Mouse (Mus musculus): ENCODE measurements around the gene Vps35. TPM values are rescaled to one million over a fixed set of nuclear protein-coding genes. Genes with fewer than 3 reads are reported as not detected.

Gene Vps35
- polyA plus RNA-seq (2017; shearing (Covaris generic)): 100 to 1,000 TPM in 1 of 2 experiments, 10 to 100 TPM in 1; 89.7 to 104 TPM

GRCm38 (mm10) chr8:85299434-85300077, at the start of gene Vps35, which contains the start of gene Orc6:
TSS of gene Vps35 (minus strand) at chr8:85299802.
TSS of gene Orc6 (plus strand) at chr8:85299632.

GRCm38 (mm10) chr8:85225688-85226087, 73.9 kb downstream of the Vps35 start, which contains the start of gene Olfr371:
TSS of gene Olfr371 (plus strand) at chr8:85225988.

Other genes with a start within 250 kb of the Vps35 start
- gene Fbxw9, start 239.7 kb downstream of the Vps35 start, polyA plus RNA-seq (2017; shearing (Covaris generic)): 1 to 10 TPM; 5.4 to 8.2 TPM
- 1 to 10 TPM; 1.3 to 1.8 TPM for gene Gm5741, start 231.8 kb downstream of the Vps35 start, polyA plus RNA-seq (2017; shearing (Covaris generic))
- 100 to 1,000 TPM in 1 of 2 experiments, 10 to 100 TPM in 1; 87.4 to 118 TPM for gene Dhps, start 228.0 kb downstream of the Vps35 start, polyA plus RNA-seq (2017; shearing (Covaris generic))
- gene Wdr83os, start 219.1 kb downstream of the Vps35 start, polyA plus RNA-seq (2017; shearing (Covaris generic)): 100 to 1,000 TPM; 165 to 168 TPM
- gene Wdr83, start 218.5 kb downstream of the Vps35 start, polyA plus RNA-seq (2017; shearing (Covaris generic)): 10 to 100 TPM; 38.6 to 45.7 TPM
- 100 to 1,000 TPM; 143 to 145 TPM for gene Man2b1, start 216.5 kb downstream of the Vps35 start, polyA plus RNA-seq (2017; shearing (Covaris generic))
- under 1 TPM in 1 of 2 experiments, not detected in 1; 0.25 TPM for gene Zfp791, start 176.7 kb downstream of the Vps35 start, polyA plus RNA-seq (2017; shearing (Covaris generic))
- 1 to 10 TPM in 1 of 2 experiments, under 1 TPM in 1; 0.10 to 2.4 TPM for gene Cks1brt, start 147.9 kb downstream of the Vps35 start, polyA plus RNA-seq (2017; shearing (Covaris generic))
- not detected for gene Olfr371, start 73.8 kb downstream of the Vps35 start, polyA plus RNA-seq (2017; shearing (Covaris generic))
- gene Orc6, start 170 bp downstream of the Vps35 start, polyA plus RNA-seq (2017; shearing (Covaris generic)): 10 to 100 TPM; 25.7 to 26.0 TPM
- gene Mylk3, start 86.5 kb upstream of the Vps35 start, polyA plus RNA-seq (2017; shearing (Covaris generic)): under 1 TPM in 1 of 2 experiments, not detected in 1; 0.87 TPM
- gene 4921524J17Rik, start 133.0 kb upstream of the Vps35 start, polyA plus RNA-seq (2017; shearing (Covaris generic)): 10 to 100 TPM; 45.7 to 56.7 TPM
- gene Gpt2, start 192.8 kb upstream of the Vps35 start, polyA plus RNA-seq (2017; shearing (Covaris generic)): 1 to 10 TPM; 2.0 to 2.9 TPM

All from inflammation-experienced regulatory T-cells (primary cell).